Mouse (Mus musculus): ENCODE measurements around the gene Tspan10. TPM values are rescaled to one million over a fixed set of nuclear protein-coding genes. Genes with fewer than 3 reads are reported as not detected.
"Not testable (repeated sequence)": the region's sequence is repeated elsewhere in the genome, so short reads cannot be mapped to it uniquely, and the experiment has no call there.

Gene Tspan10
- polyA plus RNA-seq (2015; fragmentation: Nextera tagmentation; extraction: Ambion mirVana) = not detected in 2 replicates

DNA sequence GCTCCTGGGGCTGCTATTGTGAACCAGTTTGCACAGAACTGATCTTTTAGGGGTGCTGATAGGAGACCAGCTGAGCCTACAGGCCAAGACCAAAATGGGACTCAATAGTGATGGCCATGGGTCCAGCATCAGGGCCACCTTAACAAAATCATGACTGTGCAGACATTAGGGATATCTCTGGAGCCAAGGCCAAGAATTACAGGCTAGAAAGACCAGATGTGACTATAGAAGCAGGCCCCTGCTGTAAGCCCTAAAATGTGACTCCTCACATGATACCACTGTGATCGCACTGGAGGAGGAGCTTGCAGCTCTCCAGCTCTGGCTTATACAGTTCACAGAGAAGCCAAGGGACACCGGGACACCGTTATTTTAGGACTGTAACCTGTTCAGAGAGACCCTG lies at the start of gene Tspan10:
Tspan10 (plus strand) TSS at position 301 of the 400 bp plus-strand sequence.
- Histone ChIP-seq H3K9ac (no peak within 1 kb of the TSS), H3K4me2 (no peak within 1 kb of the TSS), H3K27ac (no peak within 1 kb of the TSS), H3K9me3 (no peaks in the 10 kb centered on the region), H3K4me3 (no peak within 1 kb of the TSS), H3K36me3 (replicated peaks) (no peaks in the 10 kb centered on the region), H3K27me3 (replicated peaks) (no peaks in the 10 kb centered on the region), H3K4me1 (no peaks in the 10 kb centered on the region)
- 87% methylated on average over 3 of the region's 3 CpGs for WGBS
- no peak for ATAC-seq (replicated peaks)

DNA sequence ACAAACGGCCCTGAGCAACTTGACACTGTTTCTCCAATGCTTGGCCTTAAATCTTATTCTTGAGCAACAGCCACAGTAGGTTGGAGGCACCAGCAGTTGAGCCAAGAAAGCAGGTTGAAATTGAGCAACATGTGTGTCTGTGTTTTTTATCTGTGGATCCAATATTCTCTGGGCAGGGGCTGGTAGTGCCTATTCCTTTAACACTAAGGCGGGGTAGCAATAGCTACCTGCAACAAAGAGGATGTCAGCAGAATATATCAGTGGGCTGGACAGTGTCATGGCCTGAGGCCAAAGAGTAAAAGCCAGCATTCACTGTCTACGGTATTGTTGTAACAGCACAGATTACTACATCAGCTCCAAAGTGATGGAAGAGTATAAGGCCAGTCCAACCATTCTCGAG lies 46.8 kb upstream of the Tspan10 start:
- no peak overlapping the region for H3K4me2 ChIP-seq
- H3K27me3 ChIP-seq (replicated peaks) = no peaks in the 10 kb centered on the region
- ATAC-seq (replicated peaks) = no peak
- no peak overlapping the region for H3K27ac ChIP-seq
- no peaks in the 10 kb centered on the region for H3K9me3 ChIP-seq
- no peaks in the 10 kb centered on the region for H3K4me1 ChIP-seq
- H3K4me3 ChIP-seq = no peak overlapping the region
- H3K36me3 ChIP-seq (replicated peaks) = peaks cover 14% of the 10 kb centered on the region; the same call in 1 of the 2 replicates
- no peak overlapping the region for H3K9ac ChIP-seq
- 86% methylated on average over 4 of the region's 4 CpGs for WGBS

DNA sequence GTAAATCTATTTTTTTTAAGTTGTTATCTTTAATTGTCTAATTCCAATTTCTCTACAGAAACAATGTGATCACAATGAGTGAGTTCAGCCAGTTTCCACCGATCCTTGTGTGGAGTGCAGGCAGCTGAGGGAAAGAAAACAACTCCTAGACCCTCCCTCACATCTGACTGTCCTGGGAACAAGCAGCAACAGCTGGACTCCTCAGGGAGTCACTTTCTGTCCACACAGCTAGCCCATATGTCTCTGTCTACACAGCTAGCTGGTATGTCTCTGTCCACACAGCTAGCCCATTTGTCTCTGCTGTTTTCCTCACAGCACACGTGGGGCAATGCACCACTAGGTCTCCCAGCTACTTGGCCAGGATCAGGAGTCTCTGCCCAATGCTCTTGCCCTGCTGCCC lies 44.8 kb upstream of the Tspan10 start:
- no peak overlapping the region for H3K9ac ChIP-seq
- WGBS = 91% methylated on average over 2 of the region's 2 CpGs
- H3K9me3 ChIP-seq = no peaks in the 10 kb centered on the region
- peaks cover 20% of the 10 kb centered on the region; the same call in 1 of the 2 replicates for H3K36me3 ChIP-seq (replicated peaks)
- no peak overlapping the region for H3K27ac ChIP-seq
- no peak for ATAC-seq (replicated peaks)
- H3K4me2 ChIP-seq = no peak overlapping the region
- no peaks in the 10 kb centered on the region for H3K4me1 ChIP-seq
- H3K4me3 ChIP-seq = no peak overlapping the region
- H3K27me3 ChIP-seq (replicated peaks) = no peaks in the 10 kb centered on the region

DNA sequence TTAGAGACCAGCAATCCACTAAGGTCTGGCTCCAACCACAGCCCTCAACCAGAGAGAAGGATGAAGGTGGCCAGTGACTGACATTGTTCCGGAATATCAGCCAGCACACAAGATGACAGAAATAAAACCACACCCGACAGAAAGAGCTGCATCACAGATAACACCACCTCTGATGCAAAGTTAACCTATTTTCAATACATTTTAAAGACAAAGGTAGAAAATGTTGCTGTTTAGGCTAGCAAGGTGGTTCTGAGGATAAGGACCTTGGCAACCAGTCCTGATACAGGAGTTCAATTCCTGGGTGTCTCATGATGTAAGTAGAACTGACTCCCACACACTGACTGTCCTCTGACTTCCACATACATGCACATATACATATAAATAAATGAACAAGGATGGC lies 43.1 kb upstream of the Tspan10 start:
- no peak for ATAC-seq (replicated peaks)
- no peaks in the 10 kb centered on the region for H3K9me3 ChIP-seq
- H3K9ac ChIP-seq = no peak overlapping the region
- H3K36me3 ChIP-seq (replicated peaks) = peaks cover 28% of the 10 kb centered on the region
- no peaks in the 10 kb centered on the region for H3K27me3 ChIP-seq (replicated peaks)
- H3K4me2 ChIP-seq = no peak overlapping the region
- H3K27ac ChIP-seq = no peak overlapping the region
- H3K4me3 ChIP-seq = no peak overlapping the region
- H3K4me1 ChIP-seq = no peaks in the 10 kb centered on the region
- 94% methylated on average over 2 of the region's 2 CpGs for WGBS

DNA sequence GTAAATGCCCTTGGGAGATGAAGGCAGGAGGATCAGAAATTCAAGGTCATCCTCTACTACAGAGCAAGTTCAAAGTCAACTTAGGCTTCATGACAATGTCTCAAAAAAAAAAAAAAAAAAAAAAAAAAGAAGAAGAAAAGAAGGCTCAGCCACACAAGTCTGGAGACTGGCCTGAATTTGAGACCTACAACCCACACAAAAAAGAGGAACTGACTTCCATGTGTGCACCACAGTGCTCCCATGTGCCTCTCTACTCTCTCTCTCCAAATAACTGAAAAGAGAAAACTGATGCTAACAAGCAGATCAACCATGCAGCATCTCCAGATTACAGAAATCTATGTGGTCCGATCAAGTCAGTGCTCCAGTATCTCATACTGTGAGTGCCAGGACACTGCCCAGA lies 37.6 kb upstream of the Tspan10 start:
- Histone ChIP-seq H3K9me3 (no peaks in the 10 kb centered on the region), H3K9ac (no peak overlapping the region), H3K27me3 (replicated peaks) (no peaks in the 10 kb centered on the region), H3K4me3 (no peak overlapping the region), H3K4me2 (no peak overlapping the region), H3K4me1 (no peaks in the 10 kb centered on the region), H3K36me3 (replicated peaks) (peaks cover 66% of the 10 kb centered on the region), H3K27ac (no peak overlapping the region)
- ATAC-seq (replicated peaks) = no peak
- 98% methylated on average over 1 of the region's 1 CpGs for WGBS

DNA sequence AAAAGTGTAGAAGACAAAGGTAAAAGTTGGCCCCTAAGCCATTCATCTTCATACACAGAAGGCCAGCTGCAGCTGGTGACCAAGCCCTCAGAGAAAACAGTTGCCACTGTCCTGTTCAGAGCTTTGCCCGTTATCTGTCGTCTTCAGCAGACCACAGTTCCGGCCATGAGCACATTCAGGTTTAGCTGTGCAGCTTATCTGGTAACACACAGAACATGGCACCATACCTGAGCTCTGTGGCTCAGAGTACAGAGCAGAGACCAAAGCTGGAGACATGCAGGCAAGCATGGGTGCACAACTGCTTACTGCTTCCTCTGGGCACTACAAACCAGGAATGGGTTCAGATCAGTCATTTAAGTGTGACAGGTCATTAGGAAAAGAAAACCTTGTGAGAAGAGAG lies 36.6 kb upstream of the Tspan10 start:
- Histone ChIP-seq H3K9ac (no peak overlapping the region), H3K4me3 (no peak overlapping the region), H3K4me1 (no peaks in the 10 kb centered on the region), H3K27me3 (replicated peaks) (no peaks in the 10 kb centered on the region), H3K36me3 (replicated peaks) (peaks cover 76% of the 10 kb centered on the region), H3K27ac (no peak overlapping the region), H3K9me3 (no peaks in the 10 kb centered on the region), H3K4me2 (no peak overlapping the region)
- 96% methylated on average over 3 of the region's 3 CpGs for WGBS
- no peak for ATAC-seq (replicated peaks)

DNA sequence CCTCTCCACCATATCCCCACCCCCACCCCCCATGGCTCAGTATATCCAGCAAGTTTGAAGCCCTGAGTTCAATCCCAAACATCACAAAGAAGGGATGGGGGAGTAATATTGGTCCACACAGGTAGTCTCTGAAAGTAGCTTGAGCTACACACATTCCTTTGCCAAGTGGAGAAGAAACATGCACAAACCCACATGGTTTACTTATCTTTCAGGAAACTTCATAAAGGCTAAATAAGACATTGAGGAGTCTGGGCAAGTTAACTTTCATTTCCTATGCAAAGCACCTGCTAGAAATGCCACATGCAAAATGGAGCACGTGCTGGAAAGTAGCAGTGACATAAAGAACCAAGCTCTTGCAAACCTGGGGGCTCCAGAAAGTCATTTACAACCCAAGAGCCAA lies 36.0 kb upstream of the Tspan10 start:
- 88% methylated on average over 1 of the region's 1 CpGs for WGBS

DNA sequence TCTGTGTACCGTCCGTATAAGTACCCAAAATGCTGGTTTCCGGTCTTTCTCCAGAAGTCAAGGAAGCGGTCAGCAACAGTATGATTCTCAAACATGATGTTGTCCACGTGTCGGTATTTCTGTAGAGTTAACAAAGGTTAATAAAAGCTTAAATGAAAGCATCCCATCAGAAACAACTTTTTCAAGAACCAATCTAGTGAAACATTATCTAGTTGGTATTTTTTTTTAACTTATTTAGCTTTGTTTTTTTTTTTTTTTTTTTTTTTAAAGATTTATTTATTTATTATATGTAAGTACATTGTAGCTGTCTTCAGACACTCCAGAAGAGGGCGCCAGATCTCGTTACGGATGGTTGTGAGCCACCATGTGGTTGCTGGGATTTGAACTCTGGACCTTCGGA lies 28.8 kb upstream of the Tspan10 start:
- H3K27ac ChIP-seq; H3K4me2 ChIP-seq; H3K27me3 ChIP-seq (replicated peaks); ATAC-seq (replicated peaks); H3K4me3 ChIP-seq; H3K9ac ChIP-seq; H3K4me1 ChIP-seq; H3K9me3 ChIP-seq: not testable (repeated sequence)
- peaks cover 80% of the 10 kb centered on the region for H3K36me3 ChIP-seq (replicated peaks)
- 96% methylated on average over 9 of the region's 10 CpGs for WGBS

More for the DNA sequence above, 36.0 kb upstream of the Tspan10 start:
- no peak for ATAC-seq (replicated peaks)
- Histone ChIP-seq H3K9me3 (no peaks in the 10 kb centered on the region), H3K4me2 (no peak overlapping the region), H3K27me3 (replicated peaks) (no peaks in the 10 kb centered on the region), H3K4me3 (no peak overlapping the region), H3K36me3 (replicated peaks) (peaks cover 76% of the 10 kb centered on the region), H3K9ac (no peak overlapping the region), H3K27ac (no peak overlapping the region), H3K4me1 (no peaks in the 10 kb centered on the region)

DNA sequence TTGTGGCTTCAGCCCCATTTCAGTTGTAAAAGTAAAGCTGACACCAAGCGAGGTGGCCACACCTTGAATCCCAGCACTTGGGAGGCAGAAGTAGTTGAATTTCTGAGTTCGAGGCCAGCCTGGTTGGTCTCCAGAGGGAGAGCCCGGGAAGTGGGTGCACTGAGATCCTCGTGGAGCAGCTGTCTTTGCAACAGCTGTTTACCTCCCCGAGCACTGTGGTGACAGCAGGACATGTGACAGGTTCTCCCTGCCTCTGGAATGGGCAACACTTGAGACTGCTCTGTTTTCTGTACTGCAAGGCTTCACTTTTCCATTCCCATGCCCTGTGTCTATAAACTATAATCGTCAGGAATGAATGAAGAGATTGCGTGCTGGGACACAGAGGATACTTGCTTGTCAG lies 24.6 kb upstream of the Tspan10 start:
- H3K36me3 ChIP-seq (replicated peaks) = peaks cover 51% of the 10 kb centered on the region
- H3K4me1 ChIP-seq = no peaks in the 10 kb centered on the region
- H3K27me3 ChIP-seq (replicated peaks) = no peaks in the 10 kb centered on the region
- H3K9ac ChIP-seq = no peak overlapping the region
- no peak overlapping the region for H3K4me3 ChIP-seq
- no peaks in the 10 kb centered on the region for H3K9me3 ChIP-seq
- ATAC-seq (replicated peaks) = no peak
- H3K27ac ChIP-seq = no peak overlapping the region
- WGBS = 91% methylated on average over 7 of the region's 7 CpGs
- H3K4me2 ChIP-seq = no peak overlapping the region

DNA sequence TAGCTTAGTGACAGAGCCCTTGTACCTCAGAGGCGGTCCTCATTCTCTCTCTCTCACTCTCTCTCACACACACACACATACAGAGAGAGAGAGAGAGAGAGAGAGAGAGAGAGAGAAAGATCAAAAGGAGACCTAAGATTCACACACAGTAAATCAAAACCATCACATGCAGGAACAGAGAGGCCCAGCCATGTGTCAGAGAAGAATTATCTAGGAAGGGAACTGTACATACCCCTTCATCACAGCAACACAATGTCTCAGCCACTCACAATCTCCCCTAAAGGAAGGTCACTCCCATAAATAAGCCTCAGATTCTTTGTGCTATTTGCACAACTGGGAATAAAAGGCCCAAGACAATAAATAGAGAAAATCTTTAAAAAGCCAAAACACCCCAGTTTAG lies 23.9 kb upstream of the Tspan10 start:
- ATAC-seq (replicated peaks) = no peak
- Histone ChIP-seq H3K9ac (no peak overlapping the region), H3K27ac (no peak overlapping the region), H3K27me3 (replicated peaks) (no peaks in the 10 kb centered on the region), H3K9me3 (no peaks in the 10 kb centered on the region), H3K4me1 (no peaks in the 10 kb centered on the region), H3K36me3 (replicated peaks) (peaks cover 45% of the 10 kb centered on the region), H3K4me3 (no peak overlapping the region), H3K4me2 (no peak overlapping the region)
- WGBS = 91% methylated on average over 1 of the region's 1 CpGs

DNA sequence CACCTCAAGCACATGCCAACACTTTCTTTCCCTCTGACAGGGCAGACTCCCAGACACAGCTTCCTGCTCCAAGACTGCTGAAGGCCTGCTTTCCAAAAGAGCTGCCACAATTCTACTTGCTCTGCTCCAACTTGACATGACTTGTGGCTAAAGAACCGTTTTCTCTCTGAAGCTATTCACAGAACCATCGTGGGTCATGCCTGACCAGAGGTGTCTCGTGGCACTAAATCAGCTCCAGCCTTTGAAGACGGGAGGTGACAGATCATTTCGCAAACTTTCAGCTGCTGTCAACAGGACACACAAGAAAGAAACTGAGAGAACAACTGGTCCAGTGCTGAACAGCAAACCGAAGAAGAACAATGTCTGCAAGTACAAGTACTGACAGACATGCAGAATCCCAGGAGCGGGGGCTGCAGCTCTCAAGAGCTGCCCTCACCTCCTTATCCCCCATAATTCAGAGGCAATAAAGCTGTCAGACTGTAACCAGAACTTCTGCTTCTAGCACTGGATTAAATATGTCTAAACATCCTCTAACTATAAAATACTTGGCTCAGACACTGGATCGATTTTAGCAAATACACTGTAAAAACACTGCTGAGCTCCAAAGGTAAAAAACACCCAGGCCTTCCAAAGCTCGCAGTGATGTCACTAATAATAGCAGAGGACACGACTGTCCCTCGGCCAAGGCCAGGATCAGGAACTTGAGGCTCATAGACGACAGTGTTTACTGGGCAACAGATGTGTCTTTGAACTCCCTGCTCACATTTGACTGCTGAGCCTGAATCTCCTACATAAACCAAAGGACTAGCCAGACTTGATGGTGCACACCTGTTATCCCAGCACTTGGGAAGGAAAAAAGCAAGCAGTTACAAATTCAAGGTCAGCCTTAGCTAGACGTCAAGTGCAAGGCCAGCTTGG lies 19.5 kb upstream of the Tspan10 start:
- H3K36me3 ChIP-seq (replicated peaks) = peaks cover 37% of the 10 kb centered on the region
- H3K27ac ChIP-seq = no peak overlapping the region
- no peak for ATAC-seq (replicated peaks)
- H3K4me2 ChIP-seq = no peak overlapping the region
- no peak overlapping the region for H3K9ac ChIP-seq
- H3K9me3 ChIP-seq = no peaks in the 10 kb centered on the region
- no peaks in the 10 kb centered on the region for H3K27me3 ChIP-seq (replicated peaks)
- H3K4me1 ChIP-seq = no peaks in the 10 kb centered on the region
- 91% methylated on average over 13 of the region's 13 CpGs for WGBS
- H3K4me3 ChIP-seq = no peak overlapping the region

DNA sequence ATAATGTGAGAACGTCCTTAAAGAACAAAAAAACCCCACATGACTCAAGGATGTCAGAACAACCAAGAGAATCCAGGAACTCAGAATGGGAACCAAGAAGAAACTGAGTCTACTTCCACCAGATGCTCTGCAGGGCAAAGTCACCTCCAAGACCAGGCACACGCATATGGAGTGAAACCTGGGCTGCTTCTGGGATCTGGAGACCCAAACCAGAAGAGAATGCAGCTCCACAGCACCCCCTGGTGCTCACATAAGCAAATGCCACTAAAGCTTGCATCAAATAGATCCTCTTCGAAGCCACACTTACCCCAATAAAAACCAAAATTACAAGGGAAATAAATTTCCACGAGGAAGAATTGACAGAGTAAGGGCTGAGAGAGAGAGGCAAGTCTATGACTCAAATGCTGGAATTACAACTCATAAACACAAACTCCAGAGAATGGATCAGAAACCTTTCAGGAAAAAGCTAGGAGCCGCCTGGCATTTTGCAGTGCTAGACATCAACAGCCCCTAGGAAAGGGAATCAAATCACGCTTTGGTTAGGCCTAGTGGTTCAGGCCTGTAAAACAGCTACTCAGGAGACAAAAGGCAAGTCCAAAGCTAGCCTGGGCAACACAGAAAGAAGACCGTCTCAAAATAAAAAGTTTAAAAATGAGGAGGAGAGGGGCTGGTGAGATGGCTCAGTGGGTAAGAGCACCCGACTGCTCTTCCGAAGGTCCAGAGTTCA lies 18.7 kb upstream of the Tspan10 start:
- Histone ChIP-seq H3K4me2 (no peak overlapping the region), H3K9ac (no peak overlapping the region), H3K27ac (no peak overlapping the region), H3K4me1 (no peaks in the 10 kb centered on the region), H3K36me3 (replicated peaks) (peaks cover 37% of the 10 kb centered on the region), H3K9me3 (no peaks in the 10 kb centered on the region), H3K4me3 (no peak overlapping the region), H3K27me3 (replicated peaks) (no peaks in the 10 kb centered on the region)
- no peak for ATAC-seq (replicated peaks)
- WGBS = 72% methylated on average over 9 of the region's 9 CpGs
